Mouse (Mus musculus): ENCODE results near the gene 1700019N19Rik. TPM values are rescaled to one million over a fixed set of nuclear protein-coding genes. Genes with fewer than 3 reads are reported as not detected.

The 1700019N19Rik gene
- not detected for polyA plus RNA-seq (2012; fragmentation: generic; extraction: Trizol)
- long read RNA-seq, experiment 1, result 0 reads
- long read RNA-seq, experiment 2, result 0 reads

GRCm38 (mm10) chr19:58794284-58794683, at the start of gene 1700019N19Rik:
TSS of gene 1700019N19Rik (minus strand) at chr19:58794461.
- Histone ChIP-seq H3K79me3 (ENCODE audit: low read depth) (no peaks in the 10 kb centered on the region), H3K79me2 (ENCODE audit: control insufficient read depth, insufficient read depth) (no peaks in the 10 kb centered on the region), H3K27me3 (ENCODE audit: control insufficient read depth, insufficient read depth, insufficient read length) (no peaks in the 10 kb centered on the region), H3K4me3 (ENCODE audit: insufficient read depth, poor library complexity, severe bottlenecking) (no peak within 1 kb of the TSS), H3K36me3 (ENCODE audit: control insufficient read depth, insufficient read depth) (no peaks in the 10 kb centered on the region), H3ac (ENCODE audit: control insufficient read depth, insufficient read length, low read depth) (no peak within 1 kb of the TSS)
- TF ChIP-seq MYOG (IDR thresholded peaks at IDR 0.05; ENCODE audit: control insufficient read depth, extremely low read depth, insufficient read length) (no peak), FOSL1 (IDR thresholded peaks at IDR 0.05; ENCODE audit: insufficient read depth, low read length, poor library complexity, severe bottlenecking) (no peak), USF1 (IDR thresholded peaks at IDR 0.05; ENCODE audit: low read depth) (no peak), CEBPB (IDR thresholded peaks at IDR 0.05; ENCODE audit: low read depth) (no peak), CTCF (IDR thresholded peaks at IDR 0.05; ENCODE audit: control insufficient read depth, insufficient read depth, insufficient read length) (no peak), MAX (IDR thresholded peaks at IDR 0.05) (no peak), MYOD1 (IDR thresholded peaks at IDR 0.05; ENCODE audit: control insufficient read depth, insufficient read length, low read depth) (no peak)

DNA sequence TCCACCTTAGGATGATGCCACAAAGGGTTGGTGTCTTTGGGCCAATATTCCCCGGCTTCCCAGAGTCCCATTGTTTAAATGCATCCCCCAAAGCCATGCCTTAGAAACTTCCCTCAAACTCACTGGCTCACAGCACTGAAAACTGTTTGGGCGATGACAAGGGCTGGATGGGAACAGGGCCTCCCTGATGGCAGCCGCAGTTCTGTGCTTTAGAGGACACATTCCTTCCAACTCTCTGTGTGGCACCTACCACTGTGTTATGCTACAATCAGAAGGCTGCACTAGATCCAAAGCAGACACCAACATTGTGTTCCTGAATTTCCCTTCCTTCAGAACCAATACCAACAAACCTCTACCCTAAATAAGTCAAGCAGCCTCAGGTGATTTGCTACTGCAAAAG, 49.3 kb upstream of the 1700019N19Rik start:
- H3K36me3 ChIP-seq (ENCODE audit: control insufficient read depth, insufficient read depth), result peaks cover 3% of the 10 kb centered on the region
- no peak for TF ChIP-seq MYOD1 (IDR thresholded peaks at IDR 0.05; ENCODE audit: control insufficient read depth, insufficient read length, low read depth)
- no peak for TF ChIP-seq CTCF (IDR thresholded peaks at IDR 0.05; ENCODE audit: control insufficient read depth, insufficient read depth, insufficient read length)
- TF ChIP-seq FOSL1 (IDR thresholded peaks at IDR 0.05; ENCODE audit: insufficient read depth, low read length, poor library complexity, severe bottlenecking), result no peak
- TF ChIP-seq CEBPB (IDR thresholded peaks at IDR 0.05; ENCODE audit: low read depth), result no peak
- TF ChIP-seq MAX (IDR thresholded peaks at IDR 0.05), result no peak
- TF ChIP-seq USF1 (IDR thresholded peaks at IDR 0.05; ENCODE audit: low read depth), result no peak
- no peak for TF ChIP-seq MYOG (IDR thresholded peaks at IDR 0.05; ENCODE audit: control insufficient read depth, extremely low read depth, insufficient read length)
- H3K4me3 ChIP-seq (ENCODE audit: insufficient read depth, poor library complexity, severe bottlenecking), result no peak overlapping the region
- H3K79me2 ChIP-seq (ENCODE audit: control insufficient read depth, insufficient read depth), result peaks cover 18% of the 10 kb centered on the region
- no peaks in the 10 kb centered on the region for H3K27me3 ChIP-seq (ENCODE audit: control insufficient read depth, insufficient read depth, insufficient read length)
- H3K79me3 ChIP-seq (ENCODE audit: low read depth), result peaks cover 4% of the 10 kb centered on the region
- no peak overlapping the region for H3ac ChIP-seq (ENCODE audit: control insufficient read depth, insufficient read length, low read depth)

GRCm38 (mm10) chr19:58840721-58841271, 46.5 kb upstream of the 1700019N19Rik start:
- no peak overlapping the region for H3ac ChIP-seq (ENCODE audit: control insufficient read depth, insufficient read length, low read depth)
- no peak overlapping the region for H3K4me3 ChIP-seq (ENCODE audit: insufficient read depth, poor library complexity, severe bottlenecking)
- TF ChIP-seq USF1 (IDR thresholded peaks at IDR 0.05; ENCODE audit: low read depth) (no peak), MYOD1 (IDR thresholded peaks at IDR 0.05; ENCODE audit: control insufficient read depth, insufficient read length, low read depth) (no peak), MYOG (IDR thresholded peaks at IDR 0.05; ENCODE audit: control insufficient read depth, extremely low read depth, insufficient read length) (no peak), CTCF (IDR thresholded peaks at IDR 0.05; ENCODE audit: control insufficient read depth, insufficient read depth, insufficient read length) (no peak), CEBPB (IDR thresholded peaks at IDR 0.05; ENCODE audit: low read depth) (no peak), FOSL1 (IDR thresholded peaks at IDR 0.05; ENCODE audit: insufficient read depth, low read length, poor library complexity, severe bottlenecking) (no peak), MAX (IDR thresholded peaks at IDR 0.05) (no peak)
- peaks cover 7% of the 10 kb centered on the region for H3K79me2 ChIP-seq (ENCODE audit: control insufficient read depth, insufficient read depth)
- H3K27me3 ChIP-seq (ENCODE audit: control insufficient read depth, insufficient read depth, insufficient read length), result no peaks in the 10 kb centered on the region
- peaks cover 5% of the 10 kb centered on the region for H3K79me3 ChIP-seq (ENCODE audit: low read depth)
- H3K36me3 ChIP-seq (ENCODE audit: control insufficient read depth, insufficient read depth), result peaks cover 3% of the 10 kb centered on the region

DNA sequence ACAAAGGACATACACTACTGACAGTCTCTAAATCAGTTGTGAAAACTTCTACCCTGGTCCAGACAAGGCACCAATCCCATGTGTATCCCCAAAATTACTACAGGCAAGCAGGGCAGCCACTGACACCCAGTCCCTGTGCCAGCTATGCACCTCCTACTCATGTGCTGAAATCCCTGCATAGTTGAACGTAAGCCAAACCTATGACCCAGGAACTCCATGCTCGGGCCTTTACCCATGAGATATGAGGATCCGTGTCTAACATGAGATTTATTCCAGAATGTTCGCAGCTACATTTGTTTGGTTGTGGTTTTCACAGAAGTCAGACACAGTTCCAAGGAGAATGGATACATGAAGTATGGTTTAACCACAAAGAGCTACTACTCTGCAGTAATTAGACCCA, 45.5 kb upstream of the 1700019N19Rik start:
- no peaks in the 10 kb centered on the region for H3K36me3 ChIP-seq (ENCODE audit: control insufficient read depth, insufficient read depth)
- peaks cover 5% of the 10 kb centered on the region for H3K79me3 ChIP-seq (ENCODE audit: low read depth)
- no peak overlapping the region for H3K4me3 ChIP-seq (ENCODE audit: insufficient read depth, poor library complexity, severe bottlenecking)
- peaks cover 11% of the 10 kb centered on the region for H3K79me2 ChIP-seq (ENCODE audit: control insufficient read depth, insufficient read depth)
- TF ChIP-seq MYOD1 (IDR thresholded peaks at IDR 0.05; ENCODE audit: control insufficient read depth, insufficient read length, low read depth), result no peak
- TF ChIP-seq MYOG (IDR thresholded peaks at IDR 0.05; ENCODE audit: control insufficient read depth, extremely low read depth, insufficient read length), result no peak
- TF ChIP-seq FOSL1 (IDR thresholded peaks at IDR 0.05; ENCODE audit: insufficient read depth, low read length, poor library complexity, severe bottlenecking), result no peak
- TF ChIP-seq MAX (IDR thresholded peaks at IDR 0.05), result no peak
- TF ChIP-seq CEBPB (IDR thresholded peaks at IDR 0.05; ENCODE audit: low read depth), result no peak
- no peak for TF ChIP-seq USF1 (IDR thresholded peaks at IDR 0.05; ENCODE audit: low read depth)
- TF ChIP-seq CTCF (IDR thresholded peaks at IDR 0.05; ENCODE audit: control insufficient read depth, insufficient read depth, insufficient read length), result no peak
- no peaks in the 10 kb centered on the region for H3K27me3 ChIP-seq (ENCODE audit: control insufficient read depth, insufficient read depth, insufficient read length)
- no peak overlapping the region for H3ac ChIP-seq (ENCODE audit: control insufficient read depth, insufficient read length, low read depth)

GRCm38 (mm10) chr19:58839345-58839744, 45.1 kb upstream of the 1700019N19Rik start:
- no peak overlapping the region for H3ac ChIP-seq (ENCODE audit: control insufficient read depth, insufficient read length, low read depth)
- no peak for TF ChIP-seq USF1 (IDR thresholded peaks at IDR 0.05; ENCODE audit: low read depth)
- no peak for TF ChIP-seq FOSL1 (IDR thresholded peaks at IDR 0.05; ENCODE audit: insufficient read depth, low read length, poor library complexity, severe bottlenecking)
- no peak for TF ChIP-seq MAX (IDR thresholded peaks at IDR 0.05)
- TF ChIP-seq MYOG (IDR thresholded peaks at IDR 0.05; ENCODE audit: control insufficient read depth, extremely low read depth, insufficient read length), result no peak
- TF ChIP-seq MYOD1 (IDR thresholded peaks at IDR 0.05; ENCODE audit: control insufficient read depth, insufficient read length, low read depth), result no peak
- no peak for TF ChIP-seq CEBPB (IDR thresholded peaks at IDR 0.05; ENCODE audit: low read depth)
- no peak for TF ChIP-seq CTCF (IDR thresholded peaks at IDR 0.05; ENCODE audit: control insufficient read depth, insufficient read depth, insufficient read length)
- H3K4me3 ChIP-seq (ENCODE audit: insufficient read depth, poor library complexity, severe bottlenecking), result no peak overlapping the region
- H3K79me3 ChIP-seq (ENCODE audit: low read depth), result peaks cover 6% of the 10 kb centered on the region
- H3K79me2 ChIP-seq (ENCODE audit: control insufficient read depth, insufficient read depth), result peaks cover 15% of the 10 kb centered on the region
- no peaks in the 10 kb centered on the region for H3K27me3 ChIP-seq (ENCODE audit: control insufficient read depth, insufficient read depth, insufficient read length)
- H3K36me3 ChIP-seq (ENCODE audit: control insufficient read depth, insufficient read depth), result no peaks in the 10 kb centered on the region
